Mouse (Mus musculus): ENCODE measurements around the gene Sdhb. TPM values are rescaled to one million over a fixed set of nuclear protein-coding genes. Genes with fewer than 3 reads are reported as not detected.
A peak's percentile ranks its signal among the peaks of the same experiment; 100 is the strongest.

Gene Sdhb
- polyA plus RNA-seq, 1 experiment from 2014 or later: 387 TPM

GRCm38 (mm10) chr4:140950574-140950973 lies 10.4 kb upstream of the Sdhb start:
- Histone ChIP-seq H3K4me3 (no peak overlapping the region), H3K4me2 (replicated peaks) (no peak overlapping the region), H3K9ac (peak overlapping the region; percentile 35; the same call in 1 of the 2 replicates), H3K9me3 (no peaks in the 10 kb centered on the region), H3K27me3 (no peaks in the 10 kb centered on the region; the same call in 1 of the 2 replicates), H3K4me1 (no peaks in the 10 kb centered on the region), H3K36me3 (no peaks in the 10 kb centered on the region), H3K27ac (no peak overlapping the region)
- 84% methylated on average over 3 of the region's 3 CpGs for whole genome bisulfite sequencing
- ATAC-seq (ENCODE audit: low FRiP score, low read depth): no peak

GRCm38 (mm10) chr4:140951861-140952641 lies 9.0 kb upstream of the Sdhb start:
- Histone ChIP-seq H3K9me3 (no peaks in the 10 kb centered on the region), H3K4me2 (replicated peaks) (no peak overlapping the region), H3K36me3 (no peaks in the 10 kb centered on the region), H3K27me3 (peaks cover 4% of the 10 kb centered on the region; the same call in 1 of the 2 replicates), H3K27ac (no peak overlapping the region), H3K4me3 (no peak overlapping the region), H3K4me1 (peaks cover 3% of the 10 kb centered on the region; the same call in 1 of the 2 replicates), H3K9ac (no peak overlapping the region)
- WGBS: 84% methylated on average over 18 of the region's 18 CpGs
- no peak for ATAC-seq (ENCODE audit: low FRiP score, low read depth)

- H3K4me1 ChIP-seq: peaks cover 21% of the 10 kb centered on the region
- peaks cover 4% of the 10 kb centered on the region; the same call in 1 of the 2 replicates for H3K27me3 ChIP-seq
- no peak overlapping the region; the same call in 1 of the 2 replicates for H3K27ac ChIP-seq
- no peak for ATAC-seq (ENCODE audit: low FRiP score, low read depth)
- H3K36me3 ChIP-seq: no peaks in the 10 kb centered on the region
- peak overlapping the region; percentile 73 for H3K4me2 ChIP-seq (replicated peaks)
- H3K9me3 ChIP-seq: no peaks in the 10 kb centered on the region
- 7% methylated on average over 17 of the region's 17 CpGs for WGBS
- peak overlapping the region; percentile 45 for H3K4me3 ChIP-seq
- peak overlapping the region; percentile 55 for H3K9ac ChIP-seq
Measured at GRCm38 (mm10) chr4:140957131-140957702, 3.8 kb upstream of the Sdhb start.

GRCm38 (mm10) chr4:140957725-140958124 lies 3.3 kb upstream of the Sdhb start:
- peak overlapping the region; percentile 73 for H3K4me2 ChIP-seq (replicated peaks)
- H3K27ac ChIP-seq: no peak overlapping the region; the same call in 1 of the 2 replicates
- peak overlapping the region; percentile 55 for H3K9ac ChIP-seq
- H3K4me1 ChIP-seq: peaks cover 26% of the 10 kb centered on the region
- H3K36me3 ChIP-seq: no peaks in the 10 kb centered on the region
- under 1% methylated on average over 13 of the region's 13 CpGs for WGBS
- ATAC-seq (ENCODE audit: low FRiP score, low read depth): peak; percentile 30; the same call in 1 of the 2 replicates
- H3K9me3 ChIP-seq: no peaks in the 10 kb centered on the region
- H3K27me3 ChIP-seq: peaks cover 4% of the 10 kb centered on the region; the same call in 1 of the 2 replicates
- H3K4me3 ChIP-seq: peak overlapping the region; percentile 45

- H3K9me3 ChIP-seq: no peaks in the 10 kb centered on the region
- H3K36me3 ChIP-seq: no peaks in the 10 kb centered on the region
- no peak for ATAC-seq (ENCODE audit: low FRiP score, low read depth)
- H3K27me3 ChIP-seq: peaks cover 4% of the 10 kb centered on the region; the same call in 1 of the 2 replicates
- no peak overlapping the region for H3K4me2 ChIP-seq (replicated peaks)
- no peak overlapping the region for H3K27ac ChIP-seq
- H3K4me3 ChIP-seq: no peak overlapping the region
- H3K9ac ChIP-seq: no peak overlapping the region
- WGBS: 63% methylated on average over 6 of the region's 6 CpGs
- H3K4me1 ChIP-seq: peaks cover 32% of the 10 kb centered on the region
Measured at GRCm38 (mm10) chr4:140958319-140958718, 2.7 kb upstream of the Sdhb start.

- Histone ChIP-seq H3K9me3 (no peaks in the 10 kb centered on the region), H3K4me1 (peaks cover 33% of the 10 kb centered on the region), H3K27ac (no peak overlapping the region), H3K27me3 (peaks cover 4% of the 10 kb centered on the region; the same call in 1 of the 2 replicates), H3K4me2 (replicated peaks) (no peak overlapping the region), H3K4me3 (no peak overlapping the region), H3K9ac (no peak overlapping the region), H3K36me3 (no peaks in the 10 kb centered on the region)
- WGBS: 74% methylated on average over 7 of the region's 7 CpGs
- no peak for ATAC-seq (ENCODE audit: low FRiP score, low read depth)
Measured at GRCm38 (mm10) chr4:140959128-140959679, 1.8 kb upstream of the Sdhb start.

- no peak for ATAC-seq (ENCODE audit: low FRiP score, low read depth)
- 75% methylated on average over 10 of the region's 10 CpGs for WGBS
- Histone ChIP-seq H3K9ac (no peak overlapping the region), H3K4me3 (no peak overlapping the region), H3K27ac (no peak overlapping the region), H3K36me3 (no peaks in the 10 kb centered on the region), H3K27me3 (peaks cover 4% of the 10 kb centered on the region; the same call in 1 of the 2 replicates), H3K9me3 (no peaks in the 10 kb centered on the region), H3K4me1 (peaks cover 36% of the 10 kb centered on the region), H3K4me2 (replicated peaks) (peak overlapping the region; percentile 84)
Measured at GRCm38 (mm10) chr4:140959715-140960479, 1.1 kb upstream of the Sdhb start.

- no peak for ATAC-seq (ENCODE audit: low FRiP score, low read depth)
- H3K4me2 ChIP-seq (replicated peaks): peak overlapping the region; percentile 84
- peaks cover 4% of the 10 kb centered on the region; the same call in 1 of the 2 replicates for H3K27me3 ChIP-seq
- WGBS: 2% methylated on average over 38 of the region's 38 CpGs
- H3K4me1 ChIP-seq: peaks cover 37% of the 10 kb centered on the region
- H3K36me3 ChIP-seq: peaks cover 7% of the 10 kb centered on the region
- H3K9me3 ChIP-seq: no peaks in the 10 kb centered on the region
- H3K27ac ChIP-seq: peak overlapping the region; percentile 52; the same call in 1 of the 2 replicates
- H3K4me3 ChIP-seq: peak overlapping the region; percentile 70
- H3K9ac ChIP-seq: peak overlapping the region; percentile 89
Measured at GRCm38 (mm10) chr4:140961467-140962206, 634 bp downstream of the Sdhb start.

- no peaks in the 10 kb centered on the region for H3K27me3 ChIP-seq
- no peak for ATAC-seq (ENCODE audit: low FRiP score, low read depth)
- no peak overlapping the region for H3K27ac ChIP-seq
- no peaks in the 10 kb centered on the region for H3K9me3 ChIP-seq
- H3K4me2 ChIP-seq (replicated peaks): peak overlapping the region; percentile 84
- H3K36me3 ChIP-seq: peaks cover 14% of the 10 kb centered on the region
- peak overlapping the region; percentile 89 for H3K9ac ChIP-seq
- peak overlapping the region; percentile 70 for H3K4me3 ChIP-seq
- H3K4me1 ChIP-seq: peaks cover 31% of the 10 kb centered on the region
- 74% methylated on average over 8 of the region's 8 CpGs for WGBS
Measured at GRCm38 (mm10) chr4:140962207-140962909, 1.4 kb downstream of the Sdhb start.

GRCm38 (mm10) chr4:140962950-140963349 lies 1.9 kb downstream of the Sdhb start:
- WGBS: 35% methylated on average over 5 of the region's 5 CpGs
- ATAC-seq (ENCODE audit: low FRiP score, low read depth): no peak

More at GRCm38 (mm10) chr4:140962950-140963349, 1.9 kb downstream of the Sdhb start:
- H3K27me3 ChIP-seq: no peaks in the 10 kb centered on the region
- peak overlapping the region; percentile 70; the same call in 1 of the 2 replicates for H3K4me3 ChIP-seq
- H3K9me3 ChIP-seq: no peaks in the 10 kb centered on the region
- peak overlapping the region; percentile 84; the same call in 1 of the 2 replicates for H3K4me2 ChIP-seq (replicated peaks)
- no peak overlapping the region for H3K9ac ChIP-seq
- peaks cover 28% of the 10 kb centered on the region for H3K4me1 ChIP-seq
- no peak overlapping the region for H3K27ac ChIP-seq
- peaks cover 20% of the 10 kb centered on the region for H3K36me3 ChIP-seq

Measured in limb, embryonic 13.5 days (tissue).